Mouse (Mus musculus) neural tube, embryonic 12.5 days (tissue): ENCODE measurements around the gene Ppm1h. TPM values are rescaled to one million over a fixed set of nuclear protein-coding genes. Genes with fewer than 3 reads are reported as not detected.
A peak's percentile ranks its signal among the peaks of the same experiment; 100 is the strongest.

Source experiments
- ATAC-seq: fragments of 200-750 bp; cut with Nextera tagmentation; 2 replicates; pipeline ENCODE4 v1.8.0; 2017; ENCODE audit warnings: low read depth, mild to moderate bottlenecking, moderate TSS enrichment, moderate library complexity; ENCODE audit not compliant: low FRiP score
- H3K27ac ChIP-seq: fragments of 300-500 bp; sonication (generic); 2 replicates; pipeline ENCODE4 v1.5.1; 2016
- H3K27me3 ChIP-seq: fragments of 300-500 bp; sonication (generic); replicated peaks from 2 replicates; pipeline ENCODE4 v1.6.1; 2016; ENCODE audit warnings: mild to moderate bottlenecking
- H3K36me3 ChIP-seq: fragments of 300-500 bp; sonication (generic); 2 replicates; pipeline ENCODE4 v1.6.1; 2016; ENCODE audit warnings: mild to moderate bottlenecking
- H3K4me1 ChIP-seq: fragments of 300-500 bp; sonication (generic); 2 replicates; pipeline ENCODE4 v1.6.1; 2016
- H3K4me2 ChIP-seq: fragments of 300-500 bp; sonication (generic); replicated peaks from 2 replicates; pipeline ENCODE4 v1.6.1; 2016; ENCODE audit warnings: mild to moderate bottlenecking
- H3K4me3 ChIP-seq: fragments of 300-500 bp; sonication (generic); 2 replicates; pipeline ENCODE4 v1.5.1; 2016
- H3K9ac ChIP-seq: fragments of 300-500 bp; sonication (generic); 2 replicates; pipeline ENCODE4 v1.6.1; 2016; ENCODE audit warnings: mild to moderate bottlenecking
- H3K9me3 ChIP-seq: fragments of 300-500 bp; sonication (generic); 2 replicates; pipeline ENCODE4 v1.6.1; 2016; ENCODE audit warnings: mild to moderate bottlenecking
- WGBS: fragments of 180-500 bp; shearing (Covaris S2); methylation state at CpG from one replicate; pipeline ENCODE4 v1.1.7; 2016; 5-methylcytosine and 5-hydroxymethylcytosine counted together
- polyA plus RNA-seq: library from polyadenylated mRNA; unstranded; fragments of >200 nt; fragmentation: Nextera tagmentation; extraction: Ambion mirVana; gene quantifications from 2 replicates; pipeline ENCODE4 v1.2.1, GENCODE M21; 2016

The Ppm1h gene
- polyA plus RNA-seq, 1 experiment from 2014 or later = 18.4 TPM

DNA sequence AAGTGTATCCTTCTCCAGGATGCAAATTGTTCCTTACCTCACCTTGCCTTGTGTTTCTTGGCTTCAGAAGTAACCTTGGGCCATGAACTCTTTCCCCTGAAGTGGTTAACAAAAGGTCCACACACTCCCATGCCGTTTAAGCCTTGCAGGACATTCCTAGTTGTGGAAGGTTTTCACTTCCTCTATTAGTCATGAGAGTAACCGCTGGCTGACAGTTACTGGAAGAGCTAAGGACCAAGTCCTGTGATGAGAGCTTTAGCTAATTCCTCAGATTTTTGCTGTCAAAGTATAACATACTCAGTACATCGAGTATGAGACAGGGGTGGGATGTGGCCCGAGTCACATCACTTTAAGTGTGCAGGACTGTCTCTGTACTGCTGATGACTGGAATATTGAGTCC lies 204.1 kb downstream of the Ppm1h start:
- H3K36me3 ChIP-seq = no peaks in the 10 kb centered on the region
- no peak for ATAC-seq
- no peak overlapping the region for H3K9ac ChIP-seq
- no peak overlapping the region for H3K4me3 ChIP-seq
- H3K4me2 ChIP-seq = no peak overlapping the region
- peaks cover 69% of the 10 kb centered on the region for H3K4me1 ChIP-seq
- no peaks in the 10 kb centered on the region for H3K9me3 ChIP-seq
- WGBS = 79% methylated on average over 4 of the region's 4 CpGs
- H3K27ac ChIP-seq = no peak overlapping the region
- no peaks in the 10 kb centered on the region for H3K27me3 ChIP-seq

- H3K9ac ChIP-seq = peak overlapping the region; percentile 50
- H3K4me1 ChIP-seq = peaks cover 83% of the 10 kb centered on the region
- H3K4me2 ChIP-seq = peak overlapping the region; percentile 35
- H3K27me3 ChIP-seq = no peaks in the 10 kb centered on the region
- peak overlapping the region; percentile 98 for H3K27ac ChIP-seq
- 8% methylated on average over 15 of the region's 15 CpGs for WGBS
- H3K36me3 ChIP-seq = no peaks in the 10 kb centered on the region
- ATAC-seq = peak; percentile 74
- no peaks in the 10 kb centered on the region for H3K9me3 ChIP-seq
- H3K4me3 ChIP-seq = no peak overlapping the region
These were observed 205.5 kb downstream of the Ppm1h start for GRCm38 (mm10) chr10:122883823-122884743.

GRCm38 (mm10) chr10:122885301-122885700 lies 206.7 kb downstream of the Ppm1h start:
- Histone ChIP-seq H3K36me3 (no peaks in the 10 kb centered on the region), H3K9ac (0 out of 2 replicates have a peak overlapping the region, but pooled peaks have one; percentile 22), H3K9me3 (no peaks in the 10 kb centered on the region), H3K4me2 (peak overlapping the region; percentile 35), H3K4me1 (peaks cover 81% of the 10 kb centered on the region), H3K27me3 (no peaks in the 10 kb centered on the region), H3K4me3 (no peak overlapping the region), H3K27ac (peak overlapping the region; percentile 98)
- no peak for ATAC-seq
- WGBS = 72% methylated on average over 5 of the region's 5 CpGs

GRCm38 (mm10) chr10:122886055-122886915 lies 207.7 kb downstream of the Ppm1h start:
- peak overlapping the region; percentile 86 for H3K27ac ChIP-seq
- under 1% methylated on average over 25 of the region's 26 CpGs for WGBS
- peaks cover 80% of the 10 kb centered on the region for H3K4me1 ChIP-seq
- peak; percentile 31 for ATAC-seq
- no peaks in the 10 kb centered on the region for H3K36me3 ChIP-seq
- H3K9ac ChIP-seq = peak overlapping the region; percentile 46; the same call in 1 of the 2 replicates
- no peaks in the 10 kb centered on the region for H3K27me3 ChIP-seq
- H3K4me3 ChIP-seq = peak overlapping the region; percentile 3; the same call in 1 of the 2 replicates
- H3K4me2 ChIP-seq = peak overlapping the region; percentile 49
- no peaks in the 10 kb centered on the region for H3K9me3 ChIP-seq

DNA sequence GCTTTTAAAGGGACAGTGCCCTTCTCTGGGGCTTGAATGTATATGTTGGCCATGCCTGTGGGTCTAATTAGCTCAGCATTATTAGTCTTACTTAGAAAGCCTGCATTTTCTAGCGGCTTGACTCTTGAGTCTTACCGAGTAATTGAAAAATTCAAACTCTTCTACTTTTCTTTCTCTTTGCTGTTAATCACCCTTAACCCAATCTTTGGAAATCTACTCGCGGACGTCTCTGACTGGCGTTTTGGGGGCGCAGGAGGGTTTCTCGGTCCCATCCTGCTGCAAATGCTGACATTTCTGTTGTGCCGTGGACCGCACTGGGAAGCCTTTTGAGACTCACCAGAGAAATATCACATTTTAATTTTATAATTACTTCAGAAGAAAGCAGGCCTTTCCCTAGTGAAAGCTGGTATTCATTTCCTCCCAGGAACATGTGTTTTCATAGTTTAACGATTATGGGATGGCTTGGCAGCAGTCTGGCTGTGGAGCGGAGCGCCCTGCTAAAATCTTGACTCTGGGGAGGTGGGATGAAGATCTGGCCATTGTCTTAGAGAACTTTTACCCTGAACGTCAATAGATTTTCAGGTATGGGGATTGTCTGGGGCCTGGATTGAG lies 208.5 kb downstream of the Ppm1h start:
- no peaks in the 10 kb centered on the region for H3K27me3 ChIP-seq
- no peak overlapping the region for H3K4me3 ChIP-seq
- peak overlapping the region; percentile 86 for H3K27ac ChIP-seq
- H3K9ac ChIP-seq = peak overlapping the region; percentile 46; the same call in 1 of the 2 replicates
- 27% methylated on average over 14 of the region's 14 CpGs for WGBS
- no peaks in the 10 kb centered on the region for H3K36me3 ChIP-seq
- no peaks in the 10 kb centered on the region for H3K9me3 ChIP-seq
- peak overlapping the region; percentile 49 for H3K4me2 ChIP-seq
- ATAC-seq = no peak
- peaks cover 72% of the 10 kb centered on the region for H3K4me1 ChIP-seq

- no peaks in the 10 kb centered on the region for H3K27me3 ChIP-seq
- H3K36me3 ChIP-seq = no peaks in the 10 kb centered on the region
- WGBS = 11% methylated on average over 10 of the region's 10 CpGs
- no peak overlapping the region for H3K4me3 ChIP-seq
- peaks cover 67% of the 10 kb centered on the region for H3K4me1 ChIP-seq
- H3K9ac ChIP-seq = peak overlapping the region; percentile 46; the same call in 1 of the 2 replicates
- ATAC-seq = peak; percentile 77
- H3K27ac ChIP-seq = peak overlapping the region; percentile 86
- H3K4me2 ChIP-seq = peak overlapping the region; percentile 49
- H3K9me3 ChIP-seq = no peaks in the 10 kb centered on the region
These were observed 209.1 kb downstream of the Ppm1h start for GRCm38 (mm10) chr10:122887528-122888183.

GRCm38 (mm10) chr10:122890682-122891350 lies 212.3 kb downstream of the Ppm1h start:
- Histone ChIP-seq H3K27me3 (no peaks in the 10 kb centered on the region), H3K4me3 (no peak overlapping the region), H3K4me2 (no peak overlapping the region), H3K4me1 (peaks cover 39% of the 10 kb centered on the region), H3K9ac (no peak overlapping the region), H3K27ac (no peak overlapping the region), H3K36me3 (no peaks in the 10 kb centered on the region), H3K9me3 (no peaks in the 10 kb centered on the region)
- no peak for ATAC-seq
- WGBS = 90% methylated on average over 14 of the region's 14 CpGs

- WGBS = 74% methylated on average over 6 of the region's 6 CpGs
- no peaks in the 10 kb centered on the region for H3K9me3 ChIP-seq
- no peak overlapping the region for H3K27ac ChIP-seq
- ATAC-seq = no peak
- H3K4me3 ChIP-seq = no peak overlapping the region
- H3K9ac ChIP-seq = no peak overlapping the region
- H3K4me1 ChIP-seq = peaks cover 33% of the 10 kb centered on the region
- H3K27me3 ChIP-seq = no peaks in the 10 kb centered on the region
- H3K36me3 ChIP-seq = no peaks in the 10 kb centered on the region
- H3K4me2 ChIP-seq = no peak overlapping the region
These were observed 212.9 kb downstream of the Ppm1h start for GRCm38 (mm10) chr10:122891461-122891860.

- WGBS = 81% methylated on average over 12 of the region's 12 CpGs
These were observed 216.1 kb downstream of the Ppm1h start for GRCm38 (mm10) chr10:122894555-122895069.

GRCm38 (mm10) chr10:122895121-122895770 lies 216.7 kb downstream of the Ppm1h start:
- H3K9ac ChIP-seq = no peak overlapping the region
- no peak for ATAC-seq
- 85% methylated on average over 12 of the region's 12 CpGs for WGBS
- H3K27ac ChIP-seq = no peak overlapping the region
- H3K9me3 ChIP-seq = no peaks in the 10 kb centered on the region
- H3K36me3 ChIP-seq = no peaks in the 10 kb centered on the region
- H3K4me3 ChIP-seq = no peak overlapping the region
- H3K4me2 ChIP-seq = no peak overlapping the region
- H3K27me3 ChIP-seq = no peaks in the 10 kb centered on the region
- peaks cover 9% of the 10 kb centered on the region for H3K4me1 ChIP-seq

More at GRCm38 (mm10) chr10:122894555-122895069, 216.1 kb downstream of the Ppm1h start:
- peak; percentile 43 for ATAC-seq
- Histone ChIP-seq H3K4me2 (no peak overlapping the region), H3K4me3 (no peak overlapping the region), H3K9me3 (no peaks in the 10 kb centered on the region), H3K27me3 (no peaks in the 10 kb centered on the region), H3K36me3 (no peaks in the 10 kb centered on the region), H3K27ac (no peak overlapping the region), H3K4me1 (peaks cover 6% of the 10 kb centered on the region; the same call in 1 of the 2 replicates), H3K9ac (no peak overlapping the region)
